Mouse (Mus musculus): ENCODE results near the gene Kcnq4. TPM values are rescaled to one million over a fixed set of nuclear protein-coding genes. Genes with fewer than 3 reads are reported as not detected.

Kcnq4 gene
- polyA plus RNA-seq, 1 experiment from 2014 or later = 1.7 TPM

DNA sequence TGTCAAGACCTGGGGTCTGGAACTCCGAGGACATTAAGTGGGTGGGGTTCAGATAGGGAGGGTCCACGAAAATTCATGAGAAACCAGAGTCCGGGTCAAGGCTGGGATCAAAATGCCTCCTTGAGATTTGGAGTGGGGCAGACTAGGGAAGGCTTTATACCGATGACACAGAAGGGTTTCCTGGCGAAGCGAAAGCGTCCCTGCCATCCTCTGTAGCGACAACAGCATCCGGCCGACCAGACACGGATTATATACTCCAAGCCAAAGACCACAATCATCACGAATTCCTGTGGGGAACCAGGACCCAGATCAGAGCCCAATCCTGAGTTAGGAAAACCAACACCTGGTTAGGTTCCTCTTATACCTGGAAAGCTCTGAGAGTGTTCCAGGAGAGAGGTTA lies 31.6 kb downstream of the Kcnq4 start:
- Histone ChIP-seq H3K36me3 (no peaks in the 10 kb centered on the region), H3K4me3 (peak overlapping the region; percentile 56), H3K9me3 (no peaks in the 10 kb centered on the region), H3K27me3 (ENCODE audit: insufficient read depth, poor library complexity, severe bottlenecking) (peaks cover 75% of the 10 kb centered on the region), H3K27ac (peak overlapping the region; percentile 17; the same call in 1 of the 2 replicates), H3K4me1 (peaks cover 27% of the 10 kb centered on the region)
- DNase-seq (ENCODE audit: low spot score) = no peak
- WGBS = 11% methylated on average over 12 of the region's 12 CpGs

DNA sequence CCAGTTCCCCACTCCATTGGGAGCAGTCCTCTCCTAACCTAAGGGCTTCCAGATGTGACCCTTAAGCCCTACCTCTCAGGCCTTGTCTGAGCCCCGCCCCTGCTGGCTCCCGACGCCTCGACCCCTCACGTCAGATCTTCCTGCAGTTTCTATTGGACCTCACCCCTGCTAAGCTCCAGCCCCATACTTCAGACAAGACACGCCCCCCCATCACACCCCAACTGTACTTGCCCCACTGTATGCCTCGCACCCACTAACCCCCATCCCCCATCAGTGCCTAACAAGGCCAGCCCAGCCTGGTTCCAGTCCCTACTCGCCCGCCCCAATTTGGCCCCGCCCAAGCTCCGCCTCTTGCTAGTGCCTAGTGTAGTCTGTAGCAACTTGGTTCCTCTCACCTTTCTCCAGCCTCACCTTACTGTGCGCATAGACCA lies 32.3 kb downstream of the Kcnq4 start:
- WGBS = under 1% methylated on average over 12 of the region's 12 CpGs
- no peaks in the 10 kb centered on the region for H3K9me3 ChIP-seq
- H3K27ac ChIP-seq = peak overlapping the region; percentile 17
- peaks cover 27% of the 10 kb centered on the region for H3K4me1 ChIP-seq
- peaks cover 81% of the 10 kb centered on the region for H3K27me3 ChIP-seq (ENCODE audit: insufficient read depth, poor library complexity, severe bottlenecking)
- H3K4me3 ChIP-seq = peak overlapping the region; percentile 56
- DNase-seq (ENCODE audit: low spot score) = peak; percentile 91
- H3K36me3 ChIP-seq = no peaks in the 10 kb centered on the region

- H3K27me3 ChIP-seq (ENCODE audit: insufficient read depth, poor library complexity, severe bottlenecking) = peaks cover 100% of the 10 kb centered on the region
- peak; percentile 83 for DNase-seq (ENCODE audit: low spot score)
- H3K27ac ChIP-seq = no peak overlapping the region
- H3K9me3 ChIP-seq = no peaks in the 10 kb centered on the region
- 72% methylated on average over 6 of the region's 6 CpGs for WGBS
- peaks cover 23% of the 10 kb centered on the region for H3K4me1 ChIP-seq
- H3K36me3 ChIP-seq = no peaks in the 10 kb centered on the region
- no peak overlapping the region for H3K4me3 ChIP-seq
These were observed 34.4 kb downstream of the Kcnq4 start for GRCm38 (mm10) chr4:120713856-120714497.

- Histone ChIP-seq H3K27me3 (ENCODE audit: insufficient read depth, poor library complexity, severe bottlenecking) (peaks cover 100% of the 10 kb centered on the region), H3K9me3 (no peaks in the 10 kb centered on the region), H3K4me3 (no peak overlapping the region), H3K27ac (no peak overlapping the region), H3K36me3 (no peaks in the 10 kb centered on the region), H3K4me1 (peaks cover 22% of the 10 kb centered on the region)
- WGBS = 92% methylated on average over 6 of the region's 6 CpGs
- DNase-seq (ENCODE audit: low spot score) = no peak
These were observed 35.4 kb downstream of the Kcnq4 start for GRCm38 (mm10) chr4:120713021-120713420.

DNA sequence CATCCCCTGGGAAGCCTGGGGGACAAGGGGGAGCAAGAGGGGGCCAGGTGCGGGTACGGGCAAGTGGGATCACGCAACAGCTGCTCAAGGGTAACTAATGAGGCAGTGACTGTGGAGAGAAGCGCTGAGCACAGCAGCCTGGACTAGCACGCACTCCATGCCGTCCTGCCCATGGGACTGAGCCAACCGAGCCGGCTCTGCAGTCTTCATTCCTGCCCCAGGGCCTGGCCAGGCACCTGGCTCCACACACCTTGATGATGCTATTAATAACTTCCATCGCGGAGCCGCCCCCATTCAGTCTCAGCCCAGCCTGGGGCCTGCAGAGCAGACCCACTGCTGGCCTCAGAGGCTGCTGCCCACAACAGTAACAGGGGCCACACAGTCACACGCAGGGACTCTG lies 36.2 kb downstream of the Kcnq4 start:
- DNase-seq (ENCODE audit: low spot score) = no peak
- 0 out of 2 replicates have a peak overlapping the region, but pooled peaks have one; percentile 47 for H3K27ac ChIP-seq
- H3K4me1 ChIP-seq = peaks cover 22% of the 10 kb centered on the region
- WGBS = 83% methylated on average over 12 of the region's 12 CpGs
- H3K9me3 ChIP-seq = no peaks in the 10 kb centered on the region
- H3K4me3 ChIP-seq = no peak overlapping the region
- H3K27me3 ChIP-seq (ENCODE audit: insufficient read depth, poor library complexity, severe bottlenecking) = peaks cover 99% of the 10 kb centered on the region
- no peaks in the 10 kb centered on the region for H3K36me3 ChIP-seq

DNA sequence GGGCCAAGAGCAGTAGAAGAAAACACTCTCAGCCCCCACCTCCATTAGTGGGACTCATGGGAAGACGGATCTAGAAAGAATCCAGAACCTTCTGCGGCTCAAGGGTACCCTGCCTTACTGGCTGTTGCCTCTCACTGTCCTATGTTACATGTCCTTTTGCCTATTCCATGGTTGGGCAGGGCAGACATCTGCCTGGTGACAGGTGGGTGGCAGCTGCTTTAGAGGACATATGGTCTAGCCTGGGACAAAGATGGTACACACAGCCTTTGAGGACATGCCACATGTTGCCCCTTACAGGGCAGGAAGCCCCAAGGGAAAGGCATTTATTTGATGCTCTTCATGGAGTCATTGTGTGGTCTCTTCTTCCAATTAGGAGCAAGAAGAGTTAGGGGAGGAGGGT lies 45.9 kb downstream of the Kcnq4 start:
- 89% methylated on average over 2 of the region's 2 CpGs for WGBS
- Histone ChIP-seq H3K4me3 (no peak overlapping the region), H3K4me1 (peaks cover 31% of the 10 kb centered on the region), H3K36me3 (no peaks in the 10 kb centered on the region), H3K27me3 (ENCODE audit: insufficient read depth, poor library complexity, severe bottlenecking) (peaks cover 87% of the 10 kb centered on the region), H3K9me3 (no peaks in the 10 kb centered on the region), H3K27ac (no peak overlapping the region)
- DNase-seq (ENCODE audit: low spot score) = no peak

GRCm38 (mm10) chr4:120702056-120702455 lies 46.4 kb downstream of the Kcnq4 start:
- H3K36me3 ChIP-seq = no peaks in the 10 kb centered on the region
- H3K4me1 ChIP-seq = peaks cover 32% of the 10 kb centered on the region
- no peaks in the 10 kb centered on the region for H3K9me3 ChIP-seq
- WGBS = 87% methylated on average over 8 of the region's 8 CpGs
- no peak for DNase-seq (ENCODE audit: low spot score)
- H3K27me3 ChIP-seq (ENCODE audit: insufficient read depth, poor library complexity, severe bottlenecking) = peaks cover 88% of the 10 kb centered on the region
- no peak overlapping the region for H3K4me3 ChIP-seq
- H3K27ac ChIP-seq = no peak overlapping the region

DNA sequence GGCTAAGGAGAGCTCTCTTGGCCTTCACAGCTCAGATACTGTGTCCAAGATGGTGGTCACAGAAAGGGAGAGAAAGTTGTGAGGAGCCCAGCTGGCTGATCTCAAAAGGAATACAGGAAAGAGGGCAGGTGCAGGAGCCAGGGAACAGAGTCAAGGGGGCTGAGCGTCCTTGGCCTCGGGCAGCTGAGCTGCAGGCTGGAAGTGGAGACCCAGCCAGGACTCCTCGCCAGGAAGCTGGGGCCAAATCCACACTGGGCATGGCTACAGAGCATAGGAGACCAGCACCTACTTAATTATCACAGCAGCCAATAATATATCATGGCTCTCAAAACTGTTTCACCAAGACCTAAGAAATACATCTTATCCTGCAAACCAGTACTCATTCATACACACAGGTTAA lies 47.2 kb downstream of the Kcnq4 start:
- DNase-seq (ENCODE audit: low spot score) = no peak
- Histone ChIP-seq H3K27ac (no peak overlapping the region), H3K4me1 (peaks cover 32% of the 10 kb centered on the region), H3K27me3 (ENCODE audit: insufficient read depth, poor library complexity, severe bottlenecking) (peaks cover 88% of the 10 kb centered on the region), H3K4me3 (no peak overlapping the region), H3K9me3 (no peaks in the 10 kb centered on the region), H3K36me3 (no peaks in the 10 kb centered on the region)
- 81% methylated on average over 3 of the region's 3 CpGs for WGBS

GRCm38 (mm10) chr4:120697799-120698484 lies 50.5 kb downstream of the Kcnq4 start:
- H3K4me1 ChIP-seq = peaks cover 17% of the 10 kb centered on the region
- no peak for DNase-seq (ENCODE audit: low spot score)
- H3K36me3 ChIP-seq = no peaks in the 10 kb centered on the region
- no peak overlapping the region for H3K27ac ChIP-seq
- peaks cover 96% of the 10 kb centered on the region for H3K27me3 ChIP-seq (ENCODE audit: insufficient read depth, poor library complexity, severe bottlenecking)
- H3K9me3 ChIP-seq = no peaks in the 10 kb centered on the region
- H3K4me3 ChIP-seq = peak overlapping the region; percentile 41
- WGBS = 9% methylated on average over 35 of the region's 35 CpGs

DNA sequence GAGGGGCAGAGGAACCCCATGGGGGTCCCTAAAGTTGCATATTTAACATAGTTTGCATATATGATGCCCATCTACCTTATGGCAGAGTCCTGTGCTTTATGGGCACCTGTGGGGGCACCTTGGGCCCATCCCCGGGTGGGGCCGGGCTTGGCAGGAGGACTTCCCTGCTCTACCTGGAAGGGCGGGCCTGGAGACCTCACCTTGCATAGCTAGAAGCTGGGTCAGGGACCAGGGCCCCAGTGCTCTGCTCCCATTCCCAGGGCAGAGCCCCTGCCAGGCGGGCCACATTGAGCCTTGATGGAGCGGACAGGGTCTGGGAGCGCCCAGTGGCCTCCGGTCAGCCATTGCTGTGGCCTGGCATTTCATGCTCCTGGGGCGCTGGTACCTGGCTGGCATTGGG lies 51.1 kb downstream of the Kcnq4 start:
- 87% methylated on average over 8 of the region's 8 CpGs for WGBS

DNA sequence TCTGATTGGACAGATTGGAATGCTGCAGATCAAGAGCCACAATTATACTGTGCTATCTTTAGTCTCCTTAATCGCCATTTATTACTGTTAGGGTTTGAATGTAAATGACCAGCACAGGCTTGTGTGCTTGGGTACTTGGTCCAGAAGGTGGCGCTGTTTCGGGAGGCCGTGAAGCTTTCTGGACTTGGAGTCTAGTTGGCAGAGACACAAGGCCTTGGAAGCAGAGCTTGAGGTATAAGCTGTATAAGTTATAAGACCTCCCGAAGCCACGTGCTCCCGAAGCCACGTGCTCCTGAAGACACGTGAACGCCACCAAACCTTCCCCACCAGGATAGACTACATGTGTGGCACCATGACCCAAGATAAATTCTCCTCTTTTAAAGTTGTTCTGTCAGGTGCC lies 55.7 kb downstream of the Kcnq4 start:
- H3K27ac ChIP-seq = no peak overlapping the region
- H3K27me3 ChIP-seq (ENCODE audit: insufficient read depth, poor library complexity, severe bottlenecking) = peaks cover 48% of the 10 kb centered on the region
- peaks cover 3% of the 10 kb centered on the region for H3K4me1 ChIP-seq
- H3K4me3 ChIP-seq = no peak overlapping the region
- WGBS = 34% methylated on average over 10 of the region's 10 CpGs
- DNase-seq (ENCODE audit: low spot score) = no peak
- H3K9me3 ChIP-seq = no peaks in the 10 kb centered on the region
- H3K36me3 ChIP-seq = no peaks in the 10 kb centered on the region

More for the DNA sequence above, 51.1 kb downstream of the Kcnq4 start:
- Histone ChIP-seq H3K4me3 (no peak overlapping the region), H3K27me3 (ENCODE audit: insufficient read depth, poor library complexity, severe bottlenecking) (peaks cover 92% of the 10 kb centered on the region), H3K9me3 (no peaks in the 10 kb centered on the region), H3K27ac (no peak overlapping the region), H3K36me3 (no peaks in the 10 kb centered on the region), H3K4me1 (peaks cover 17% of the 10 kb centered on the region)
- no peak for DNase-seq (ENCODE audit: low spot score)

DNA sequence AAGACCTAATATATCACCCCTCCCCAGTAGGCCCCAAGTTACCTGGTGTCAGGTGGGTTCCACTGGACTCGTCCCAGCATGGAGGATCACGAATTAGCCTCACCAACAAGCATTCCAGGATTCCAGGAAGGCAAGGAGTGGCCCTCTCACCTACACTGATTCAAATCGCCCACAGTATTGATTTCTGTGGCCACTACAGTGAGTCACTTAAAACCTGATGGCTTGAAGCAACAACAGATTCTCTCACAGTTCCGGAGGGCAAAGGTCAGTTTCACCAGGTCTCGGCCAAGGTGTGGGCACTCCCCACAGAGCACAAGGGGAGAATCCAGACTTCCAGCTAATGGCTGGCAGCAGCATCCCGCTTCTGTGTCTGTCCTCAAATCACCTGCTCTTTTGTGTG lies 59.1 kb downstream of the Kcnq4 start:
- H3K36me3 ChIP-seq = no peaks in the 10 kb centered on the region
- H3K27ac ChIP-seq = no peak overlapping the region
- peaks cover 14% of the 10 kb centered on the region; the same call in 1 of the 2 replicates for H3K27me3 ChIP-seq (ENCODE audit: insufficient read depth, poor library complexity, severe bottlenecking)
- H3K4me1 ChIP-seq = no peaks in the 10 kb centered on the region
- H3K9me3 ChIP-seq = no peaks in the 10 kb centered on the region
- no peak overlapping the region for H3K4me3 ChIP-seq
- WGBS = 68% methylated on average over 6 of the region's 6 CpGs
- no peak for DNase-seq (ENCODE audit: low spot score)

DNA sequence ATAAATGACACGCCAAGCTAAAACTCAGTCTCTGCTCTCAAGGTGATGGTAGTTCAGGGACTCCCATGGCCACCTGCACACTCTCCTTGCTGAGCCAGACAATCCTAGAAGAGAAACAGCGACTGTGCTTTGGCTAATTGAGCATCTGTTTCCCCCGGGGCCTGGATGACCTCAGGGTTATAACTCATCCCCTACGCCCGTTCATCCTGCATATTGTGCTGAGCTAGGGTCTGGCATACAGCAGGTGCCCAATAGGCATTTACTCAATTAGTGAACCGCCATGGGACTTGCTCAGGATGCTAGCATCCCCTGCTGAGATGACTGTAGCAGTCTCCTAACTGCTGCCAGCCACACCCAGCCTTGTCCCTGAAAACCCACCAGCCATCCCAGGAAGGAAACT lies 61.1 kb downstream of the Kcnq4 start:
- H3K4me3 ChIP-seq = no peak overlapping the region
- H3K36me3 ChIP-seq = no peaks in the 10 kb centered on the region
- H3K4me1 ChIP-seq = peaks cover 2% of the 10 kb centered on the region; the same call in 1 of the 2 replicates
- WGBS = 59% methylated on average over 6 of the region's 6 CpGs
- peaks cover 5% of the 10 kb centered on the region; the same call in 1 of the 2 replicates for H3K27me3 ChIP-seq (ENCODE audit: insufficient read depth, poor library complexity, severe bottlenecking)
- H3K9me3 ChIP-seq = no peaks in the 10 kb centered on the region
- no peak for DNase-seq (ENCODE audit: low spot score)
- H3K27ac ChIP-seq = no peak overlapping the region

Measured in heart, embryonic 10.5 days (tissue).